Mouse (Mus musculus): ENCODE results near the gene Fhad1. TPM values are rescaled to one million over a fixed set of nuclear protein-coding genes. Genes with fewer than 3 reads are reported as not detected.

Gene Fhad1
- total RNA-seq, 2 experiments from 2014 or later, result 6.4 to 6.7 TPM

GRCm38 (mm10) chr4:141895772-141896171 lies 119.1 kb downstream of the Fhad1 start:
- DNase-seq (ENCODE audit: low spot score in 2 of 2), result no peak

DNA sequence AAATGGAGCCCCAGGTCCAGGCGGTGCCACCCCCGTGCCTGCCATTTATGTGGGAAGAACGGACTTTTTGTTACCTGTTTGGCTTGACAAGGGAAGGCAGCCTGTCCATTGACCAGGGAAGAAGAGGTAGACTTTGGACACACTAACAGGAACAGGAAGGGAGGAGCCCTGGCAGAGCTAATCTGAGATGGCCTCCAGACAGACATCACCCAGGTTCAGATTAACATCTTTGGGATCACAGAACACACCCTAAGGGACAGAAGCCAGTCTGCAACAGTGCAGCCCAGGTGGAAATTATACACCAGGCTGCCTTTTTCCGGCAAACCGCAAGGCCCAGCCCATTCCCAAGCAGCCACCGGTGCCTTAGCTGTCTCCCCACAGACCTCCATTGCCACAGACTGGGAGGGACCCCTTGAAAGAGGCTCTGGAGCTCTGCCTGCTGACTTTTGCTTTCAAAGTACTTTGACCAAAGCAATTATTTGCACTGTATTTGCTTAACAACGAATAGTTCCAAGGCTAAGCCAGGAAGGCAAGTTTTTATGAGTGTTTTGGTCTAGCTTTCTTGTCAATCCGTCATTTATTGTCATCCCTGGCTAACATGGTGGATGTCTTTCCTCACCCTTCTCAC lies 121.6 kb downstream of the Fhad1 start:
- no peak for DNase-seq (ENCODE audit: low spot score in 2 of 2)

DNA sequence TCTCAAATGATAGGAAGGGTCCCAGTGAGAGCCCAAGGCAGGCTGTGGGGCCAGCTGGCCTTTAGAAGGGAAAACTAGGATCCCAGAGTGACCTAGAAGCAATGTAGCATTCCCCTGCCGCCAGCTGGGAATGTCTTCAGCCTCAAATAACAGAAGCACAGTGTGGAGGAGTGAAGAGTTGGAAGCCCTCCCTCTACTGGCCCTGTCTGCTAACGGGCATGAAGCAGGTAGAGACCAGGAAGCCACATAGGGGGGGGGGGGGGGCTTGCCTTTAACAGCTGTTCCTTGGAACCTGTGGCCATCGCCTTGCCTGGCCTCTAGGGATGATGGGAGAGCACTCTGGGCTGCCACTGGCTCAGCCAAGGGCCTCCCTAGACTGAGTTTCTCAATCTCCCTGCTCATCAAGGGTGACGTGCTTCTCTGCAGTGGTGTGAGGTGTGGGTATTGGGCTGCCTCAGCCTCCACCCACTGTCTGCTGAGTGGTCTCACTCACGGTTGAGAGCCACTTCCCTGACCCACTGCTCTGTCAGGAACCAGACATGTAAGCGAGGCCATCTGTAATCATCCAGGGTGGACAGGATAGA lies 128.4 kb downstream of the Fhad1 start:
- DNase-seq (ENCODE audit: low spot score in 2 of 2), result no peak

GRCm38 (mm10) chr4:141885451-141885850 lies 129.4 kb downstream of the Fhad1 start:
- DNase-seq (ENCODE audit: low spot score in 2 of 2), result no peak

- no peak for DNase-seq (ENCODE audit: low spot score in 2 of 2)
Measured at GRCm38 (mm10) chr4:141882858-141883257, 132.0 kb downstream of the Fhad1 start.

DNA sequence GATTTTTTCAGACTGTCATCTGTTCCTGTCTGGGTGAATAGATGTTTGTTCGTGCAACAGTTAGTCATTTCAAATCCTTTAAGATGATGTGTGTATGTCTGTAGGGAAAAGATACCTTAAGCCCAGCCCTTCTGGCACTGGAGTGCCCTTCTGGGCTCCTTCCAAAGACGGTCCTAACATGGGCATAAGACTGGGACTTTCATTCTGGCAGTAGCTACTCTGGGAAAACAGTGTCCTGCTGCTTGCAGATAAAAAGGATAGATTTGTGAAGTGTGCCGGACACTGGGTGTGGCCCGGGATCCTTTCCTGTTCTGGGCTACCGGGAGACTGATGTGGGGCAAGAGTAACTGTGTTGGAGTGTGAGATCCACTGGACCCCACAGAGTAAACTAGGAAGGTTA lies 132.9 kb downstream of the Fhad1 start:
- DNase-seq (ENCODE audit: low spot score in 2 of 2), result no peak

- DNase-seq (ENCODE audit: low spot score in 2 of 2), result no peak
Measured at GRCm38 (mm10) chr4:141881289-141881914, 133.5 kb downstream of the Fhad1 start.

DNA sequence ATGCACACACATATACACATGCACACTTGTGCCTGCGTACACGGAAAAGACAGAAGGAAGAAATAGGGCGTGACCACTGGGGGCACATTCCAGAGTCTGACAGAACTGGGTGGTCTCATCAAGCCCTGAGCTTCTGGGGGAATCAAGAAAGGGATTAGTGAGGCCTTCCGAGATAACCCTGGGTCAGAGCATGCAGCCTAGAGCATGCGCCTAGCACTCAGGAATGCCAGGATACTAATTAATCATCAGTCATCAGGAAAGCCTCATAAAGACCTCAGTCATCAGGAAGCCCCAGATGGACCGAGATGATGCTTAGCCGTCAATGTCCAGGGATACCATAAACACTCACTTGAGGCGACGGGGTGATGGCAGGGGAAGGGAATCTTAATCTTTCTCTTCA lies 135.0 kb downstream of the Fhad1 start:
- no peak for DNase-seq (ENCODE audit: low spot score in 2 of 2)

DNA sequence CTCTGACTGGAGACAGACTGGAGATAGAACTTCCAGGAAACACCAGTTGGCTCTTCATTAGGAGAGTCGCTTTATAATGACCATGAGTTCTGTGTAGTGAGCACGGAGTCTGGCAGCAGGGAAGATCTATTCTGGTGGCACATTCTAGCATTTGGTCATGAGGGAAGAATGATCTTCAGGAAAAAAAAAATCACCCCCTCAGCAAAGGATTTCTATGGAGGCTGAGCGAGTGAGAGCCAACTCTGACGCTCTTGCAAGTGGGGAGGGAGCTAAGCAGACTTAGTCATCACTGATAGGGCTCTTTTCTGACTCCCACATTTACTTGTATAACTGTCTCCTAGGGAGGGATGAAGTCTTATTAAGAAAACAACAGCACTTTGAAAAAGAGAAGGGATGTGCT lies 135.8 kb downstream of the Fhad1 start:
- DNase-seq (ENCODE audit: low spot score in 2 of 2), result no peak

DNA sequence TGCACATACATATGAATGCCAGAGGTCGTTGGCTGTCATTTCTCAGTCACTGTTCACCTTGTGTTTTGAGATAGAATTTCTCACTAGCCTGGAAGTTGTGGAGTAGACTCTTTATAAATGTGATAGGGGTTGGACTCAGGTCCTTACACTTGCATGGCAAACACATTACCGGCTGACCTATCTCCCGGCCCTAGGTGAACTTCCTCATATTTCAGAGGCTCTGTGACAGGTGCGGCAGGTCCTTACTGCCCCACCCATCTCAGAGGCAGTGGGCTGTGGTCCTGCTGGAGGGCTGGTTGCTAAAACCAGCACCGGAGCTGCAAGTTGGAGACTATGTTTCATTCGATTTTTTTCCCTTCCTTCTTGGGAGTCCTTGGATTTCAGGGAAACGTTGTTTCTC lies 136.3 kb downstream of the Fhad1 start:
- no peak for DNase-seq (ENCODE audit: low spot score in 2 of 2)

GRCm38 (mm10) chr4:141875481-141876108 lies 139.3 kb downstream of the Fhad1 start:
- DNase-seq (ENCODE audit: low spot score in 2 of 2), result no peak

DNA sequence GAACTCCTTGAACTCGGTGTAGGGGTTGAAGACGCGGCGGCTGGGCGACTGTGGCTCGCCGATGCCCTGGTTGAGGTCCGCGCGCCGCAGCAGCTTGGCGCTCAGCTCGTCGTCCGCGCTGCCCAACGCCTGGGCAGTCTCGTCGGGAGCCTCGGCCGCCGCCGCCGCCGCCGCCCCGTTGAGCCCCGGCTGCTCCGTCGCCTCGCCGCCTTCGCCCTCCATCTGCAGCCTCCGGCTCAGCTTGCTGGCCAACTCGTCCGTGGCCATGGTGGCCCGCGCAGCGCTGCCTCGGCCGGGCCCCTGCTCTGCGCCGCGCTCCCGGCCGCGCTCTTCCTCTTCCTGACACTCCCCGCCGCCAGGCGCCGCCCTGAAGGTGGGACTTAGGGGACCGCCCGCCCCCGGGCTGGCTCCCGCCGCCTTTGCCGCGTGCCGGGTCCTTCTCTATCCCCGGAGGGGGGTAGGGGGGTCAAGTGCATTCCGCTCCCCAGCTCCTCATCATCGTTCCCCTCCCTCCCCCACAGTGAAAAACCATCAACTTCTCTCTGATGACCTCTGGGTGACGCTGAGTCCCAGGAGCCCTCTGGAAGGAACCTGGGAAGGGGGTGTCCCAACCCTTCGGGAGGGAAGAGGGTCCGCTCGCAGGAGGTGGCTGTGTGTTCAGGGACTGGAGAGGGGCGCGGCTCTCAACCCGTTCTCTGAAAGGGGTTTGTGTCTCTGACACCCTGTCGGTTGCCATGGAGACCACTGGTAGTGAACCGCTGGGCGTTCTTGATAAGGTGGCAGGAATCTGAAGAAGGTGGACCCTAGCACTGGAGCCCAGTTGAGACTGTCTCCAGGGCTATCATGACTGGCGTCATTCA lies 140.1 kb downstream of the Fhad1 start, which contains the start of gene Efhd2:
Gene Efhd2 (minus strand): TSS at position 320 of the 860 bp plus-strand sequence.
- peak; percentile 77 to 84 for DNase-seq (ENCODE audit: low spot score in 2 of 2)

- no peak for DNase-seq (ENCODE audit: low spot score in 2 of 2)
Measured at GRCm38 (mm10) chr4:141874111-141874600, 140.7 kb downstream of the Fhad1 start.

GRCm38 (mm10) chr4:141872977-141873376 lies 141.9 kb downstream of the Fhad1 start:
- no peak for DNase-seq (ENCODE audit: low spot score in 2 of 2)

DNA sequence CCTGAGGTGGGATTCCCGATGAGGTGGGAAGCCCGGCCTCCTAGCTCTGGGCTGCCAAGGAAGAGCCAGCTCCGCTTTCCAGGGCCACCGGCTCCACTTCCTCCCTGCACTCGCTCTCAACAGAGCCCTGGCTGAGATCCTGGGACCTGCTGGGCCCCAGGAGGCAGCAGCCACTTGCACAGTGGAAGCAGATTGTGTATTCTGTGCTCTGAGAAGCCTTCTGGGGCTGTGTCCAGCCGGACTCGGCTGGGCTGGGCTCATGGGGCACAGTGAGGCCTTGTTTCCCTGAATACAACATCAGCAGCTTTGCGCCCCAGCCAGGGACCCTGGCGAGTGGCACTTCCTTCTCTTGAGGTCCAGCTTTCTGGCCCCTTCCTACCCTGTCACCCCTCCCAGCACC lies 143.0 kb downstream of the Fhad1 start:
- DNase-seq (ENCODE audit: low spot score in 2 of 2), result no peak

GRCm38 (mm10) chr4:141871333-141871725 lies 143.6 kb downstream of the Fhad1 start:
- DNase-seq (ENCODE audit: low spot score in 2 of 2), result no peak

GRCm38 (mm10) chr4:141870666-141871332 lies 144.1 kb downstream of the Fhad1 start:
- DNase-seq (ENCODE audit: low spot score in 2 of 2), result no peak

- DNase-seq (ENCODE audit: low spot score in 2 of 2), result no peak
Measured at GRCm38 (mm10) chr4:141869436-141870215, 145.3 kb downstream of the Fhad1 start.

DNA sequence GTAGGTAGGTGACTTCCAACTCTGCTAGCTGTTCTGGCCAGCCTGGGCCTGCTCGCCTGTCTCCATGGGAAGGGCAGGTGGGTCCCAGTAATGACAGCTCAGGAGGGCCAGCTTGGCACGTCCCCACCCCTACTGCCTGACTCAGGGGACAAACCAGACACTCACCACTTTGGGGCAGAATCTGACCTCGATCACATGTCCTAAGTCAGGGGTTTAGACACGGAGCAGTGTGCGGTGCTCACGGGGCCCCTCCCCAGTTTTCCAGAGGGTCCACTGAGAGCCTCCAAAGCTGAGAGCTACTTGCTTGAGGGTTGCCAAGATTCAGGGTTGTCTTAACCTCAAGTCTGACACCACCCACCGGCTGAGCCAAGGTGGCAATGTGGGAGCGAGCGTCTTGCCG lies 146.8 kb downstream of the Fhad1 start:
- no peak for DNase-seq (ENCODE audit: low spot score in 2 of 2)

GRCm38 (mm10) chr4:141867498-141867897 lies 147.4 kb downstream of the Fhad1 start:
- peak; percentile 58 to 84 for DNase-seq (ENCODE audit: low spot score in 2 of 2)
